Mouse (Mus musculus) T-cell, adult 2 months (primary cell): ENCODE measurements around the gene Inca1.

ENCODE experiments used
- DNase-seq: peaks from one replicate; pipeline ENCODE4 v3.0.0; 2022; ENCODE audit warnings: low spot score

The Inca1 gene

DNA sequence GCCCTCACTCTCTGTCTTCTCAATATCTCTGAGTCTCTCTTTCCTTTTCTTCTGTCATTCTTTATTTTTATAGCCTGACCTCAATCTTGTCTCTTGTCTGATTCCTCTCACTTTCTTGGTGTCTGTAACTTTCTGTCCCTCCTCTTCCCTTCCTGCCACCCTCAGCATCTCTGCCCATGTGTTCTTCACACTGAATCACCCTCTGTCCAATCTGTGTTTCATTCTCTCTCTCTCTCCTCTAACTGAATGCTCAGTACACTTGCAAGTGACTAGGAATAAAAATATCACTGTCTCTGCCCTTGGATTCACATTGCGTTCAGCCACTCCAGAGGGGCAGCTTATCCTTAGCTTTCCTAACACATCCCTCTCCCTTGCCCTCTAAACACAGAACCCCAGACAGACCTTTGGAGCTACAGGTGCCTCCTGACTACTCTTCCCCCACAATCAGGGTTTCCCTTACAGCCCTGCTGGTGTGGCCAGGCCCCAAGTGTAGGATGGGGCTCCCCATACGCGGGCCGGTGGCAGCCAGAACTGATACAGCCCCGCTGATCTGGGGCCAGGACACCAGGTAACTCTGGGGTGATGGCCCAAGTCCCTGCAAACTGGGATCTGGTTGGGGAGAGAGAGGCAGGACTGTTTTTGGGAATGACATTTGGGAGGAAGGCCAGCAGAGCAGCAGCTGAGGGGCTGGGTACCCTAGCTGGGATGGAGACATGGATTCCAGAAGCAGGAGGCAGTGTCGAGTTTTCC, 2.2 kb upstream of the Inca1 start:
- DNase-seq, result no peak

DNA sequence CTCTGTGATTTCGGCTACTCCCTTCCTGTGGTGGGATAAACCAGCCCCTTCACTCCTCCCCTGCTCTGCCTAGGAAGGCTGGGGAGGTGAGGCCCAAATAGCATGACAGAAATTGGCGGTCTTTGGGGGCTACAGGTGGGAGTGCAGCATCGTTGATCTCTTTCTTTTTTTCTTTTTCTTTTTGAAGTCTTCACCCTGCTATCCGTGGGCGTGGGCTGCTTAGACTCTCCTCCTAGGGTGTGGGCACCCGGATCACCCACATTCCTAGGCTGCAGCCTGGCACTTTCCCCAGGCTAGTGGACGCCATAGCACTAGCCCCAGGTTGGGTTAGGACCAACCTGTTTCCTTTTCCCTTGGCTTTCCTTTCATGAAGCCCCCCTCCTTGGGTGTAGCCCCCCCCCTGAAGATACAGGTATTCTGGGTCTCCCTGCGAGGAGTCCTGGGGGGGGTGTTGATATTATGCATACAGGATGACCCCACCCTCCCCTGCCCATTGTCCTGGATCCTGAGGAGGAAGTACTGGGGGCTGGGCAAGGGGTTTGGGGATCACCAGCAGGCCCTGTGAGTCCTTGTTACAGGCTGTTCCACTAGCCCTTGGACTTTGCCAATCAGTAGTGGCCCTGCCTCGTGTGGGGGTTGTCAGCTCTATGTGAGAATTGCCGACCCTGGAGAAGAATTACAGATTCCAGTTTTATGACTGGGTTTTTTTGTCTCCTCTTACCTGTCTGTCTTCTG, 1.4 kb upstream of the Inca1 start:
- DNase-seq, result no peak

DNA sequence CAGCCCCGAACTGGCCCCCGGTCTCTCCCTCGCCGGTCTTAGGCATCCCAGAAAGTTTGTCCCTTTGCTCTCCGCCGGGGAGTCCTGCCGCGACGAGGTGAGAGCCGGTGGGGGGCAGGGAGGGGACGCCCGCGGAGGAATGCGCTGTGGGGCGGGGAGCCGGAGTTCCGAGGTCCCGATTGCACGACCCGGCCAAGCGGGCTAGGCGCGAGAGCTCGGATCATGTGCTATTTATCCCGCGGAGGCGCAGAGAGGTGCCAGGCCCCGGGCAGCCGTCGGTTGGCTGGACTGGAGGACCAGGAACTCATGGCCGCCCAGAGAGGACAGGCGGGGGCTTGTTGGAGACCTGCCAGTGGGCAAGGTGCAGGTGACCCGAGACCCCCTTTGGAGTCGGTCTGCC, 658 bp upstream of the Inca1 start:
- peak; percentile 35 for DNase-seq

DNA sequence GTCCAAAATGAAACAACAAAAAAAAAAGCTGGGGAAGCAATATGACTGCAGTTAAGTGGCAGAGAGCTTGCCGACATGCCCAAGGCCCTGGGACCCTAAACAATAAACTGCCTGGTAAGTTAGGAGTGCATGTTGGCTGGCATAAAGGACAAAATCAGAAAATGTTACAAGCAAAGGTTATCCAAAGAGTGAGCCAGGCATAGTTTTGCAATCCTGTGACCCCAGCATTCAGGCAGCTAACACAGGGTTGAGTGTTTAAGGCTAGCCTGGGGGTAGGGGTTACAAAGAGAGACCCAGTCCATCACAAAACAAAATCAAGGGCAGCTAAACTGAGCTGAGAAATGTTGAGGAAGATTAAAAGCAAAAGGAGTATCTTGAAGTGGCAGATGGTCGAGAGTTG, 904 bp downstream of the Inca1 start:
- no peak for DNase-seq

GRCm38 (mm10) chr11:70697376-70697775, 2.6 kb downstream of the Inca1 start:
- DNase-seq, result peak; percentile 33

DNA sequence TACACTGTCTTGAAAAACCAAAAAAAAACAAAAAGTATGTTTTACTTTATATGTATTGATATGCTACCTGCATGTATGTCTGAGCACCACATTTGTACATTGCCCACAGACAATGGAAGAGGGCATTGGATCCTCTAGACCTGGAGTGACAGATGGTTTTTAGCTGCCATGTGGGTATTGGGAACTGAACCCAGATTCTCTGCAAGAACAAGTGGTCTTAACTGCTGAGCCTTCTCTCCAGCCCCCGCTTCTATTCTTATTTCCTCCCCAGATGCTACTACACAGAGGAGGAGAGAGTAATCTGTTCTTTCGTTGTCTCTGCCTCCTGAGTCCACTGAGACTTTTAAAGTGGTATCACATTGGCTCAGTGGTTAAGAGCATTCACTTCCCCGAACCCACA, 6.5 kb downstream of the Inca1 start:
- no peak for DNase-seq

DNA sequence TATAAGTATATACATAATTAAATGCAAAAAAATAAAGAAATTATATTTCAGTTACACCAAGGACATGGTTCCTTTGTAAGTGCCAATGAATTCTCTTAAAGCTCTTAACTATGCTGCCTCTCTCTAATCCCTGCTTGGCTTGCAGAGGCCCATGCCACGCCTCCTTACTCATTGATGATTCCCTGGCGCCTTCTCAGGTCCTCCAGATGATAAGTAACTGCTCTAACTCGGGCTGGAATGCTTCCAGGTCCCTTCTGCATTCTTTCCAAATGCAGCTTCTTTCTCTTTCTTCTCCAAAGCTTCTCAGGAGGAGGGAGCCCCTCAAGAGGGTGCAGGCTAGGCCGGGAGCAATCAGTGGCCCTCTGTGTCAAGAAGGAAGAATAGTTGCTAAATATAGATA, 10.4 kb downstream of the Inca1 start:
- DNase-seq, result no peak

GRCm38 (mm10) chr11:70688372-70688771, 11.6 kb downstream of the Inca1 start:
- DNase-seq, result no peak

GRCm38 (mm10) chr11:70687601-70688199, 12.3 kb downstream of the Inca1 start, which contains the start of gene Camta2:
Camta2 (minus strand) TSS chr11:70688105.
- peak; percentile 79 for DNase-seq

- no peak for DNase-seq
These were observed 12.9 kb downstream of the Inca1 start for GRCm38 (mm10) chr11:70686901-70687566.

DNA sequence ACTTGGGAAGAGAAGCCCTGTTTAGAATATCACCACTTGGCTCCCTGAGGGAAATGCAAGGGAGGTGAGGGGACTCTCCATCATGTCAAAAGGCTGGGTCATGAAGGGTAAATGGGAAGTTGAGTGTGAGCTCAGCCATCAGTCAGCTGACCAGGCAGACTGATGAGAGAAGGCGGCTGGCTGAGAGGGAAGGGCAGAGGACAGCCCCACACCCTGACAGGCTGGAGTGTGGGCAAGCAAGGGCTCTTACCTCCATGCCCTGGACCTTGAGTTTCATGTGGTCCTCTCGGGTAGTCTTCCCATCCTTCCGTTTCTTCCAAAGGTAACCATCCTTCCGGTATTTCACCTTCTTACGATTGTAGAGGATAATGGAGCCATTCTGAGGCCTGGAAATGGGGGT, 16.3 kb downstream of the Inca1 start:
- DNase-seq, result no peak

DNA sequence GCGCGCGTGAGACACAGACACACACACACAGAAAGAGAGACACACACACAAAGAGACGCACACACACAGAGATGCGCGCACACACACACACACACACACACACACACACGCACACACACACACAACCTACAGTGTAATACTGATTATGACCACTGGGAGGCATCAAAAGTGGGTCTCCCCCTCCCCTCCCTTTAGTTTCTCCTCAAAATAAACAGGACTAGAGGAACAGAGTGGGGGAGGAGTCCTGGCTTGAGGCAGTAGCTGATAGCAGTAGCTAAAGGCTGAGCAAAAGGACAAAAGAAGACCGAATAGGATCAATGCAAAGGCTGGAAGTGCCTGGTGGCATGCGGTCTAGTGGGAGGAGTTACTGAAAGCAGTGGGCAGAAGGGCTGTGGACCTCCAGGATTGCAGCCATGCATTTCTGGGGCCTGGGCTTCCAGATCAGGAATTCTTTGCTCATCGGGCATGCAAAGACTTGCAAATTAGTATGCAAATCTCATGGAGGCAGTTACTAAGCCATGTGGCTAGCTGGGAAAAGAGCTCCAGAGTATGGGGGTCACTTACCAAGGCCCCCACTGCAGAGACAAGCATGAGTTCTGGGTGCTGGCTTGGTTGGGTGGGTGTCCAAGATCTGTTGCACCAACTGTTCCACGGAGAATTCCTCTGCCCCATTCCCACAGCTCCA, 17.9 kb downstream of the Inca1 start:
- peak; percentile 40 for DNase-seq

DNA sequence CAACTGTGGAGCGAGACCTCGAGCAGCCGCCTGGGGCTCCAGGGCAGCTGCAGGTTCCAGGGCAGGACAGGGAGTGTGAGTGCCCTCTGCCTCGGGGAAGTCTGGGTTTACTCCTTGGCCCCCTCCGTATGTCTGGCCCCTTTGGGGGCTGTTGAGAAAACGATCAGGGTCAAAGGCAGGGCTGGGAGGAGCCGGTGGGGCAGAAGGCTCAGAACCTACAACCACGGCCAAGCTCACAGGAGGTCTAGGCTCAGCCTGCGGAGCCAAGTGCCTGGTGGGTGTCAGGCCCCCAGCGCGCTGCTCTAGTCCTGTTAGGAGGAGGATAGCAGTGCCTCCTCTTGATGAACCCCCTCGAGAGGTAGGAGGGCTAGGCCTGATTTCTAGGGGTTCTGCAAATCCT, 18.8 kb downstream of the Inca1 start:
- no peak for DNase-seq

DNA sequence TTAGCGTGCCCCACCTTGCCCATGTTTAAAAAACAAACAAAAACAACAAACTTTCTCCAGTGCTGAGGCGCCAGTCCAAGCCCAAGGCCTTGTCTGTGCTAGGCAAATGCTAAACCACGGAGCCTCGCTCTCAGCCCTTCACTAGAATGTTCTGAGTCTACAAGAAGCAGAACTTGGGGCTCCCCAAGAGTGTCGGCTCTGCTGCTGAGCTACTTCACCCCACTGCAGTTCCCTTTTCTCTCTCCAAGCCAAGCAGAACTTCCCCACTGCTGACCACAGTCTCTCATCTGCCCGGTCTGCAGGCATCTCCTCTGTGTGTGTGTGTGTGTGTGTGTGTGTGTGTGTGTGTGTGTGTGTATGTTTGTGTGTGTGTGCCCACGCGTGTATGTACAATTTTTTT, 20.1 kb downstream of the Inca1 start:
- no peak for DNase-seq

- DNase-seq, result no peak
These were observed 20.6 kb downstream of the Inca1 start for GRCm38 (mm10) chr11:70679361-70679760.

DNA sequence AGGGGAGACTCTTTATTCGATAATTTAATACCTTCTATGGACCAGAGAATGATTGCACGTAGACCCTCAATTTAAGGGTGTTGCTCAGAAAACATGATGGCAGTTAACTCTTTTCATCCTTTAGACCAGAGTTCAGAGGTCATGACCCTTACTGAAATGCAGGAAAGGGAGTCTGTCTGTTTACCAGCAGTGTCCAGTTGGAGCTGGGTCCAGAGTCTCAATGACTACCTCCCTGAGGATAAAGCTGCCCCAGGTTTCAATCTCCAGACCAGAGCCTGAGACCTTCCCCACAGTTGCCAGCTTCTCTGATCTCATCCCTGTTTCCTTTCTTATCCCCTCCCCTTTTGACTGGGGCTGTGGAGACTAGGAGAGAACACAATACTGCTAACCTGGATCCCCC, 21.4 kb downstream of the Inca1 start:
- DNase-seq, result no peak

DNA sequence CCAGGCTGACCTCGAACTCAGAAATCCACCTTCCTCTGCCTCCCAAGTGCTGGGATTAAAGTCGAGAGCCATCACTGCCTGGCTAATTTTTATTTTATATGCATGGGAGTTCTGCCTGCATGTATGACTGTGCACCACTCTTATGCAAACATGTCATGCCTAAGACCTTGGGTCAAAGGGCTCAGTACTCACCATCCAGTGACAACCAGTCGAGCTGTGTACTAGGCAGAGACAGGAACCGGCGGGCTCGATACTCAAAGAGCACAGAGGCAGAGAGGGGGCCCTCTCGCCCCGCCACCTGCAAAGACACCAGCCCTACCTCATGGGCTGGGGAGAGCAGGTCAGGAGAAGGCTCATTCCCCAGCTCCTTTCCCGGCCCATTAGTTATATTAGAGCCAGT, 21.9 kb downstream of the Inca1 start:
- DNase-seq, result no peak

DNA sequence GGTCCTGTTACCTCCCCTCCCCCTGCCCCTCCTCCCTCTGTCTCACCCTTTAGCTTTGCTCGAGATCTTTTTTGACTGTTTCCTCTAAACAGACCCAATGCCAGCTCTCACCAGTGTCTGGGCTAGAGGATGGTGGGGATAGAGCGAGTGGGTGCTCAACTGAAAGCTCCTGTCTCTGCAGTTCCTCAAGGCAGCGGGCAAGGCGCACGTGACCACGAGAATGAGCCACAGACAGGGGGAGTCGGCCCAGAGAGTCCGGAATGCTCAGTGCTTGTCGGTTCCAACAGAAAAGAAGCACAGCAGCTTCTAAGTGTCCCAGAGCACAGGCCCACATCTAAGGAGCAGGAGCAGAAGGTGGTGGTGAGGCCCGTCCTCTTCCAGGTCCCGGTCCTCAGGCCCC, 25.5 kb downstream of the Inca1 start:
- DNase-seq, result no peak

DNA sequence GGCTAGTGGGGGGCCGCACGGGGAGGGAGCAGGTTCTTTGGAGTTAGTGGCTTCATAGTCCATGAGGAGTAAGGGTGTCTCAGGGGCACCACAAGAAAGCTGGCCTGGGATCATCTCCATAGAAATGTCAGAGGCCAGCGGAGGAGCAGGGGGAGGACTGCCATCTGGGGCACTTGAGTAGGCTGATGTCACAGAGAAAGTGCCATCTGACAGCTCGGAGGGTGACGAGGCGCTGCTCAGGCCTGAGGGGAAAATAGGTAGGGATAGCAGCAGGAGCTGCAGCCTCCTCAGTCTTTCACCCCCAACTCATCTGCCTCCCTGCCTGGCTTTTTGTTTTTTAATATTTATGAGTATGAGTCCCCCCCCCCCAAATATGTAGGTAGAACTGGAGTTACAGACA, 25.9 kb downstream of the Inca1 start:
- no peak for DNase-seq

DNA sequence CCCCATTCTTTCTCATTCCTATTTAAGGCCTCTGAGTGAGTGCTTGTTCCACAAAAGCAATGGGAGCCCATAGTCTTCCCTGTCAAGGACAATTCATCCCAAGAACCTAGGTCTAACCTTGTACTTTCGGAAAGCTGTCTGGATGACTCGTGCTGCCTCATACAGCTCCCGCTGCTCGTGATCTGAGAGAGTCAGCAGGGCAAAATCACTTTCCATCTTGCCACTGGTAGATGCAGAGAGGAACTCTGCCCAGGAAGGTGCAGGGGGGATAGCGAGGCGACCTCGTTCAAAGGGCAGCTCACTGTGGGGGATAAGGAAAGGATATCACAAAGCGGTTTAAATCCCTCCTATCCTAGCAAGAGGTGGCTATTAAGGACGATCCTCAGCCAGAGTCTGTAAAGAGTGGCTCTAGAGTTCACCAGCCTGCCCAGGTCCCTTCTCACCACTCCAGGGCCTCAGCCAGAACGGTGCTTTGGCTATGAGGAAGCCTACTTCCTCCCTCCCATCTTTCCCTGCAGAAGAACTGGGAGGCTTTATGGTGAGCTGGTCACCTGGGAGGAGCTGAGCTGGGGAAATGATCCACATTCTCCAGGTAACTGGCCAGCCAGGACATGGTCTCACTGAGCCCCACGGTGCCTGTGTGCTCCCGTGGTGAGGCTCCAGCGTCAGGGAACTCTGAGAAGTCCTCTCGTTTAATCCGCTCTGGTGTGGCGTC, 28.5 kb downstream of the Inca1 start:
- no peak for DNase-seq

DNA sequence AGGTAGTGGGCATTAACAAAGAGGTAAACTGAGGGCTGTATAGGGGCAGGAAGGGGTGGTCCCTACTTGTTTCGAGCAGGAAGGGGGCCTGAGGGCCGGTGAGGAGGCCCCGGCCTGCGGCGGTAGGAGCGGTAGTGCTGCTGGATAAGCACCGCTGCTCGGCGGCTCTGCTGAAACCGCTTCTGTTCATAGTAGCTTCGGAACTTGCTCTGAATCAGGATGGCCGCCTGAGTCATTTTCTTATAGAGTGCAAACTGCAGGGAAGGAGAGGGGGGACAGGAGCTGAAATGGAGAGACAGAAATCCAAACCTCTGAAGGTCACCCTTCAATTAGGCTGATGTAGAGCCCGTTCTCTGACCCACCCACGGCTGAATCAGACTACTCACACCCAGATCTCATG, 29.5 kb downstream of the Inca1 start:
- no peak for DNase-seq
